Mouse (Mus musculus): ENCODE results near the gene Olfr448. TPM values are rescaled to one million over a fixed set of nuclear protein-coding genes. Genes with fewer than 3 reads are reported as not detected.
A peak's percentile ranks its signal among the peaks of the same experiment; 100 is the strongest.

The Olfr448 gene
- not detected for total RNA-seq (2021)
- long read RNA-seq, experiment 1 = 0 reads
- long read RNA-seq, experiment 2 = 0 reads

DNA sequence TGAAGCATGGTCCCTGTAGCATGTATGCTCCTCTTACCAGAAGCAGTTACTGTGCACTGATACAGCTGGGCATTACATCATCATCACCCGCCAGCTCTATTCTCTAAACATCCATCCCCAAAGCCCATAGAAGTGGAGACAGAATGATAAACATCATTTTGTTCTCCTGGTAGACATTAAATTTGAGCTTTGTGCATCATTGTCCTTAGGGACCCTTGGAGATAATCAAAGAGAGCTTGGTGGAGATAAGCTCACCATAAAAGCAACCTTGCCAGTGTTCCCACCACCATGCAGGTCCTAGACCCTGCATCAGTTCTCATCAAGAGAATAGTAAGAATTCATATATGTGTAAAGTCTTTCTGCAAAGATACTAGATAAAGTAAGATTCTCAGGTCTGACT is at the start of gene Olfr448:
Gene Olfr448 (plus strand): TSS at position 301 of the 400 bp plus-strand sequence.
- DNase-seq (ENCODE audit: low spot score in 2 of 2) = no peak

DNA sequence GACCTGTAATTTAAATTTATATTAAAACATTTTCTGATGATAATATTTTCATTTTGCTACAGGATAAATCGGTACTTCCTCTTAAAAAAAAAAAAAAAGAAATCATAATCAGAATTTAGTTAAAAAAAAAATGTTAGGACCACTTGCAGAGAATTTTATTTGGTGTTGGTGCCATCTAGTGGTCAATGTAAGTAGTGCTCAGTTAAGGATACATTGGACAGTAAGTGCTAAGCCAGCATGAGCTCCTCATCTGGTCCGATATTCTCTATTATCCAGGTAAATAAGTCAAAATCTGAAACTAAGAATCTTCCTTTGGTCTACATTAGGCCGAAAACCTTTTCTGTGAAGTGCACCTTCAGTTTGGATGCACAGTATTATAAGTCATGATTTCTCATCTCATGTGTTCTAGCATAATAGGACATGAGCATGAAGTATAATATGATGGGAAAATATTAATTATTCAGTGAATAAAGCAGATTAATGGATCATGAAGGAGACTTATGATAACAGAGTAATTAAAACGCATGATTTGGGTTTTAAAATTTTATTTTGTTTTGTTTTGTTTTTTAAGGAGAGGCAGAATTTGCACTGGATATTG is 29.9 kb upstream of the Olfr448 start:
- peak in 1 of 2 experiments; percentile 29 for DNase-seq (ENCODE audit: low spot score in 2 of 2)

- no peak for DNase-seq (ENCODE audit: low spot score in 2 of 2)
Measured at GRCm38 (mm10) chr6:42869695-42870094, 20.5 kb upstream of the Olfr448 start.

- no peak for DNase-seq (ENCODE audit: low spot score in 2 of 2)
Measured at GRCm38 (mm10) chr6:42876323-42876722, 13.9 kb upstream of the Olfr448 start.

DNA sequence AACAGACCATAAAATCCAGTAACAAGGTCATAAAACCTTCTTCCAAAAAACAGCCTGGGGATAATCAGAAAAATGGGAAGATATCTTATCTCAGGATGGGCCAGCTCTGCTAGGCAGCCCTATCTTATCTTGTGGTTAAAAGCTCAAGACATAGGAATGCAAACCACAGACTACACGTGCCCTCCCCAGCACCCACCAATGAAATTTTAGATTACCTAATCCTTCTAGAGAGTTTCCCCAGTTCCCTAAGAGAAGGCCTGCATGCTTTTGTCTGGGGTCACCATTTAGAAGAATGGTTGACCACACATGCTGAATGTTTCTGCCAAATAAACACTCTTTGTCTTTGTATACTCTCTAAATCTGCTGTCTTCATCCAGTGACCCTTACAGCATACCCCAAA is 10.1 kb downstream of the Olfr448 start:
- no peak for DNase-seq (ENCODE audit: low spot score in 2 of 2)

- DNase-seq (ENCODE audit: low spot score in 2 of 2) = no peak
Measured at GRCm38 (mm10) chr6:42908578-42908977, 18.3 kb downstream of the Olfr448 start, which contains the start of gene Olfr447. TSS of gene Olfr447 (plus strand) at chr6:42908878.

DNA sequence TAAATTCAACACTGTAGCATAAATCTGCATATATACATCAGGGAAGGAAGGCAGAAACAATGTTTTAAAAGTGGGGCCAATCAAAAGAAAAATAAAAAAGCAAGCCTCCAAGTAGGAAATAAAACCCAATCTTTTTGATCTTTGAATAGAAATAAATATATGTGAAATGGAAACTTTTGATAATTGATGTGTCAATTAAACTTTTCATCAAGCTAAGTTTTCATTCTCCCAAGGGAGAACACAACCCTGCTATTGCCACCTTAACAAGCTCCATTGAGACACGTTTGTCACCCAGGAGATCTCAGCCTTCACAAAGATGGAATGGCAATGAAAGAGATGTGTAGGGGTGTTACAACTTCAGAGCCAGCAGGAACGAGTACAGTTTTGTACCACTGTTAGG is 30.8 kb downstream of the Olfr448 start, which contains the start of gene Olfr446:
Gene Olfr446 (plus strand): TSS at position 301 of the 400 bp plus-strand sequence.
- DNase-seq (ENCODE audit: low spot score in 2 of 2) = no peak

Other genes with a start within 250 kb of the Olfr448 start
- gene Tcaf2, start 245.2 kb upstream of the Olfr448 start, total RNA-seq (2021) = 10 to 100 TPM; 13.1 to 18.9 TPM
- gene Tcaf1, start 180.4 kb upstream of the Olfr448 start, total RNA-seq (2021) = 100 to 1,000 TPM in 1 of 2 experiments, 10 to 100 TPM in 1; 75.1 to 107 TPM
- gene Olfr453, start 151.1 kb upstream of the Olfr448 start, total RNA-seq (2021) = not detected
- gene Olfr38, start 134.0 kb upstream of the Olfr448 start, total RNA-seq (2021) = not detected
- gene Olfr452, start 105.3 kb upstream of the Olfr448 start, total RNA-seq (2021) = not detected
- not detected for gene Olfr450, start 78.5 kb upstream of the Olfr448 start, total RNA-seq (2021)
- gene Olfr449, start 56.1 kb upstream of the Olfr448 start, total RNA-seq (2021) = not detected
- gene Olfr447, start 18.4 kb downstream of the Olfr448 start, total RNA-seq (2021) = not detected
- gene Olfr446, start 30.9 kb downstream of the Olfr448 start, total RNA-seq (2021) = not detected
- not detected for gene Olfr444, start 58.6 kb downstream of the Olfr448 start, total RNA-seq (2021)
- not detected for gene Olfr441, start 215.9 kb downstream of the Olfr448 start, total RNA-seq (2021)